Mouse (Mus musculus): ENCODE measurements around the gene Hid1.

- no peak for TF ChIP-seq CTCF (IDR thresholded peaks at IDR 0.05; ENCODE audit: low read depth)
- TF ChIP-seq EP300 (optimal IDR thresholded peaks at IDR 0.05): no peak
These were observed 9.2 kb upstream of the Hid1 start for GRCm38 (mm10) chr11:115376722-115377121.

Data from stomach, postnatal 0 days (tissue).